In the genomic region with DNA sequence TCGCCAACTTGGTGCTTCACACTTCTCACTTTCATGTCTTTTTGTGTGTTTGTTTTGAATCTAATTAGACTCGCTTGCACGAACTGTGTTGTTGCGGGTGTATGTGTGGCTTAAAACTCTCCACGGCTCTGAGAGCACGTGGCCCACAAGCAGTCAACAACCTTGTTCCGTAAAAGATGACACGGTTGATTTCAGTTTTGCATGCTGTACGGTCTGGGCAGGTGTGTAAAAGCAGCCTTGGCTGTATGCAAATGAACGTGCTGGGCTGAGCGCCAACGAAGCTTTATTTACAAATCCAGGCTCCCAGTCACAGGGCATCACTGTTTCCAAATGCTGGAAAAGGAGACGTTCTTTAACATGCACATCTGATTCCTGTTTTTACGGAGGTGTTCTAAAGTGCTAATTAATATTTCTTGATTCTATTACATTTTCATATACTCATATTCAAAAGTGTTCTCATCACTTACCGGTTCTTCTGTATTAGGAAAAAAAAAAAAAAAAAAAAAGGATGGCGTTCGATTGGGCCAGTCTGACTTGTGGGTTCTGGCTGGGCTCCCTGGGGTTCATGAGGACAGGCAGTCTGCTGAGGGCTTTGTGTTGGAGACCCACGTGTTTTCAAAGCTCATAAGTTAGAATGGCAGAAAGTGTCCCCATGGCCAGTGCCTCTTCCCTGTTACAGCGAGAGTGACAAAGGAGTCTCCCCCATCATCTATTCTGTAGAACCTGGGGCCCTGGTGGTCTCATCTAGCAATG, we compare ENCODE assay signal across 8 mouse cellular contexts. TPM values are rescaled to one million over a fixed set of nuclear protein-coding genes. Genes with fewer than 3 reads are reported as not detected.
DNase-seq lines count a peak whose midpoint lies in the region; ATAC-seq lines count a peak whose summit lies in the region.

No protein-coding gene starts in this region.

- no peaks in the 10 kb centered on the region; the same call in none of the 2 replicates for H3K4me1 ChIP-seq in embryonic facial prominence, embryonic 14.5 days (ENCODE audit: control insufficient read depth, insufficient read depth, low read length)
- H3K4me1 ChIP-seq in hindbrain, embryonic 14.5 days (replicated peaks; ENCODE audit: control insufficient read depth, insufficient read depth, low read length), result peaks cover 10% of the 10 kb centered on the region; the same call in 1 of the 2 replicates

- H3K36me3 ChIP-seq in embryonic facial prominence, embryonic 14.5 days (ENCODE audit: control insufficient read depth, insufficient read depth, low read length), result no peaks in the 10 kb centered on the region
- H3K36me3 ChIP-seq in hindbrain, embryonic 14.5 days (replicated peaks; ENCODE audit: control insufficient read depth, insufficient read depth), result no peaks in the 10 kb centered on the region

- H3K9me3 ChIP-seq in embryonic facial prominence, embryonic 14.5 days (ENCODE audit: control insufficient read depth, low read length), result no peaks in the 10 kb centered on the region
- H3K9me3 ChIP-seq in hindbrain, embryonic 14.5 days (ENCODE audit: control insufficient read depth, low read length), result no peaks in the 10 kb centered on the region

- 41% methylated on average over 19 of the region's 19 CpGs for WGBS in embryonic facial prominence, embryonic 14.5 days
- WGBS in hindbrain, embryonic 14.5 days, result 35% methylated on average over 19 of the region's 19 CpGs

- H3K4me2 ChIP-seq in embryonic facial prominence, embryonic 14.5 days (ENCODE audit: low read depth, low read length), result 0 out of 2 replicates have a peak overlapping the region, but pooled peaks have one; percentile 1
- H3K4me2 ChIP-seq in hindbrain, embryonic 14.5 days (replicated peaks), result peak overlapping the region; percentile 28; the same call in 1 of the 2 replicates

- peak; percentile 68 for ATAC-seq in embryonic facial prominence, embryonic 14.5 days (ENCODE audit: low read depth)
- peak; percentile 40; the same call in 1 of the 2 replicates for ATAC-seq in hindbrain, embryonic 14.5 days (ENCODE audit: low FRiP score)
- ATAC-seq in monocyte, adult 5-6 weeks (replicated peaks; ENCODE audit: insufficient number of reproducible peaks, low FRiP score, low TSS enrichment, poor library complexity, severe bottlenecking), result 0 out of 2 replicates have a peak, but pooled peaks have one; percentile 37
- no peak for ATAC-seq in erythroblast, adult 5-6 weeks (replicated peaks; ENCODE audit: low FRiP score, poor library complexity, severe bottlenecking)
- ATAC-seq in frontal cortex, adult (ENCODE audit: low TSS enrichment), result no peak

- H3K9ac ChIP-seq in embryonic facial prominence, embryonic 14.5 days (ENCODE audit: low read depth, low read length), result no peak overlapping the region
- no peak overlapping the region for H3K9ac ChIP-seq in hindbrain, embryonic 14.5 days

- DNase-seq in layer of hippocampus, postnatal 10 days (ENCODE audit: low spot score in 2 of 2), result peak; percentile 22 to 28
- DNase-seq in layer of hippocampus, adult 9-11 months, result no peak
- DNase-seq in embryonic facial prominence, embryonic 14.5 days (ENCODE audit: low spot score), result peak; percentile 86
- peak; percentile 65 for DNase-seq in hindbrain, embryonic 14.5 days (ENCODE audit: low spot score)
- DNase-seq in embryo, embryonic 10 days (ENCODE audit: low spot score), result no peak

- H3K27me3 ChIP-seq in embryonic facial prominence, embryonic 14.5 days (replicated peaks; ENCODE audit: control insufficient read depth, insufficient read depth, low read length), result no peaks in the 10 kb centered on the region
- H3K27me3 ChIP-seq in hindbrain, embryonic 14.5 days (ENCODE audit: control insufficient read depth, insufficient read depth, low read length), result no peaks in the 10 kb centered on the region

- H3K4me3 ChIP-seq in embryonic facial prominence, embryonic 14.5 days (ENCODE audit: low read depth, low read length), result no peak overlapping the region
- no peak overlapping the region for H3K4me3 ChIP-seq in hindbrain, embryonic 14.5 days (replicated peaks; ENCODE audit: low read length)

- no peak overlapping the region for H3K27ac ChIP-seq in embryonic facial prominence, embryonic 14.5 days (replicated peaks; ENCODE audit: low read depth, low read length)
- H3K27ac ChIP-seq in hindbrain, embryonic 14.5 days, result no peak overlapping the region

RNA-seq across cellular contexts. Expression of a gene that starts 0.9 kb away (rescaled TPM):
- total RNA-seq in layer of hippocampus, postnatal 10 days (2021), result under 1 TPM; 0.07 to 0.09 TPM
- 2.9 and 3.1 TPM in 2 replicates for polyA plus RNA-seq in embryonic facial prominence, embryonic 14.5 days (2014; fragmentation: Nextera tagmentation; extraction: Ambion mirVana)
- polyA plus RNA-seq in hindbrain, embryonic 14.5 days (2014; fragmentation: Nextera tagmentation; extraction: Ambion mirVana), result 0.04 and 0.17 TPM in 2 replicates
- 0.11 TPM in 1 of 3 replicates, not detected in the others for total RNA-seq in monocyte, adult 5-6 weeks (2017)
- total RNA-seq in erythroblast, adult 5-6 weeks (2015; ENCODE audit: low replicate concordance), result not detected in 2 replicates
- not detected in 2 replicates for total RNA-seq in erythroblast, adult 5-6 weeks (2017; ENCODE audit: low replicate concordance)

Comparison
In these comparisons a context has a peak if more than half of its experiments do, and no peak if none do; other contexts are left out.
1. DNase-seq: peak in layer of hippocampus, postnatal 10 days (2 of 2), embryonic facial prominence, embryonic 14.5 days (single experiment) and hindbrain, embryonic 14.5 days (single experiment); none in layer of hippocampus, adult 9-11 months (single experiment) and embryo, embryonic 10 days (single experiment).
2. ATAC-seq: peak in embryonic facial prominence, embryonic 14.5 days (single experiment), hindbrain, embryonic 14.5 days (single experiment) and monocyte, adult 5-6 weeks (single experiment); none in erythroblast, adult 5-6 weeks (single experiment) and frontal cortex, adult (single experiment).